Mouse (Mus musculus) forebrain, embryonic 10.5 days (tissue): Measurements from ENCODE around the gene Ryr1. TPM values are rescaled to one million over a fixed set of nuclear protein-coding genes. Genes with fewer than 3 reads are reported as not detected.

Source experiments
- DNase-seq: peaks from one replicate; pipeline ENCODE4 v3.0.0-alpha.2; 2017; ENCODE audit warnings: low spot score; ENCODE audit errors: extremely low spot score
- H3K27ac ChIP-seq: fragments of 300-500 bp; sonication (generic); 2 replicates; pipeline ENCODE4 v1.5.1; 2016; ENCODE audit warnings: mild to moderate bottlenecking
- H3K27me3 ChIP-seq: fragments of 300-500 bp; sonication (generic); 2 replicates; pipeline ENCODE4 v1.6.1; 2016; ENCODE audit warnings: mild to moderate bottlenecking; ENCODE audit not compliant: poor library complexity, severe bottlenecking
- H3K36me3 ChIP-seq: fragments of 300-500 bp; sonication (generic); replicated peaks from 2 replicates; pipeline ENCODE4 v1.6.1; 2016; ENCODE audit warnings: mild to moderate bottlenecking, moderate library complexity
- H3K4me1 ChIP-seq: fragments of 300-500 bp; sonication (generic); 2 replicates; pipeline ENCODE4 v1.6.1; 2016
- H3K4me3 ChIP-seq: fragments of 300-500 bp; sonication (generic); 2 replicates; pipeline ENCODE4 v1.5.1; 2016; ENCODE audit warnings: mild to moderate bottlenecking, moderate library complexity
- H3K9me3 ChIP-seq: fragments of 300-500 bp; sonication (generic); 2 replicates; pipeline ENCODE4 v1.6.1; 2016; ENCODE audit warnings: mild to moderate bottlenecking, moderate library complexity
- WGBS: fragments of 180-500 bp; shearing (Covaris S2); methylation state at CpG from one replicate; pipeline ENCODE4 v1.1.7; 2016; 5-methylcytosine and 5-hydroxymethylcytosine counted together
- polyA plus RNA-seq: library from polyadenylated mRNA; unstranded; fragments of >200 nt; fragmentation: Nextera tagmentation; extraction: Ambion mirVana; gene quantifications from 2 replicates; pipeline ENCODE4 v1.2.1, GENCODE M21; 2016

The Ryr1 gene
- polyA plus RNA-seq, 1 experiment from 2014 or later = 1.0 TPM

GRCm38 (mm10) chr7:29039604-29039984, 85.4 kb downstream of the Ryr1 start:
- Histone ChIP-seq H3K27me3 (no peaks in the 10 kb centered on the region; the same call in 1 of the 2 replicates), H3K27ac (peak overlapping the region; percentile 85), H3K4me3 (peak overlapping the region; percentile 53), H3K9me3 (peaks cover 13% of the 10 kb centered on the region), H3K36me3 (0 out of 2 replicates have a peak, but pooled peaks cover 3% of the 10 kb centered on the region), H3K4me1 (peaks cover 33% of the 10 kb centered on the region)
- peak; percentile 91 for DNase-seq
- 1% methylated on average over 11 of the region's 11 CpGs for WGBS

GRCm38 (mm10) chr7:29037261-29037660, 87.7 kb downstream of the Ryr1 start:
- WGBS = 86% methylated on average over 6 of the region's 6 CpGs
- H3K27ac ChIP-seq = no peak overlapping the region
- 0 out of 2 replicates have a peak, but pooled peaks cover 3% of the 10 kb centered on the region for H3K36me3 ChIP-seq
- no peak for DNase-seq
- H3K4me3 ChIP-seq = no peak overlapping the region
- H3K27me3 ChIP-seq = no peaks in the 10 kb centered on the region
- H3K9me3 ChIP-seq = peaks cover 13% of the 10 kb centered on the region
- H3K4me1 ChIP-seq = peaks cover 13% of the 10 kb centered on the region

- peaks cover 13% of the 10 kb centered on the region; the same call in 1 of the 2 replicates for H3K9me3 ChIP-seq
- H3K4me3 ChIP-seq = no peak overlapping the region
- WGBS = 85% methylated on average over 5 of the region's 5 CpGs
- H3K27ac ChIP-seq = no peak overlapping the region
- H3K27me3 ChIP-seq = no peaks in the 10 kb centered on the region
- H3K4me1 ChIP-seq = no peaks in the 10 kb centered on the region
- H3K36me3 ChIP-seq = no peaks in the 10 kb centered on the region
- DNase-seq = no peak
Observed at GRCm38 (mm10) chr7:29032685-29033084, 92.3 kb downstream of the Ryr1 start.

GRCm38 (mm10) chr7:29031641-29032040, 93.3 kb downstream of the Ryr1 start:
- Histone ChIP-seq H3K9me3 (peaks cover 13% of the 10 kb centered on the region; the same call in 1 of the 2 replicates), H3K27ac (no peak overlapping the region), H3K4me1 (peaks cover 2% of the 10 kb centered on the region; the same call in 1 of the 2 replicates), H3K27me3 (no peaks in the 10 kb centered on the region), H3K4me3 (no peak overlapping the region), H3K36me3 (no peaks in the 10 kb centered on the region)
- no peak for DNase-seq
- 96% methylated on average over 10 of the region's 10 CpGs for WGBS

- no peaks in the 10 kb centered on the region for H3K27me3 ChIP-seq
- 92% methylated on average over 14 of the region's 14 CpGs for WGBS
- no peak for DNase-seq
- peaks cover 4% of the 10 kb centered on the region; the same call in 1 of the 2 replicates for H3K4me1 ChIP-seq
- peaks cover under 1% of the 10 kb centered on the region; the same call in 1 of the 2 replicates for H3K9me3 ChIP-seq
- no peak overlapping the region for H3K4me3 ChIP-seq
- H3K27ac ChIP-seq = no peak overlapping the region
- H3K36me3 ChIP-seq = no peaks in the 10 kb centered on the region
Observed at GRCm38 (mm10) chr7:29029690-29030656, 95.0 kb downstream of the Ryr1 start.

GRCm38 (mm10) chr7:29028761-29029160, 96.2 kb downstream of the Ryr1 start:
- H3K4me1 ChIP-seq = peaks cover 4% of the 10 kb centered on the region; the same call in 1 of the 2 replicates

GRCm38 (mm10) chr7:29026811-29027210, 98.2 kb downstream of the Ryr1 start:
- 0 out of 2 replicates have a peak, but pooled peaks cover 8% of the 10 kb centered on the region for H3K27me3 ChIP-seq

More at GRCm38 (mm10) chr7:29028761-29029160, 96.2 kb downstream of the Ryr1 start:
- Histone ChIP-seq H3K9me3 (no peaks in the 10 kb centered on the region; the same call in 1 of the 2 replicates), H3K4me3 (no peak overlapping the region), H3K27me3 (no peaks in the 10 kb centered on the region), H3K27ac (no peak overlapping the region), H3K36me3 (no peaks in the 10 kb centered on the region)
- DNase-seq = no peak
- WGBS = 92% methylated on average over 6 of the region's 6 CpGs

GRCm38 (mm10) chr7:29026195-29026594, 98.8 kb downstream of the Ryr1 start:
- DNase-seq = no peak
- Histone ChIP-seq H3K9me3 (no peaks in the 10 kb centered on the region), H3K4me1 (peaks cover 4% of the 10 kb centered on the region; the same call in 1 of the 2 replicates), H3K27ac (no peak overlapping the region), H3K27me3 (peaks cover 11% of the 10 kb centered on the region), H3K4me3 (no peak overlapping the region), H3K36me3 (no peaks in the 10 kb centered on the region)
- 88% methylated on average over 5 of the region's 5 CpGs for WGBS

More at GRCm38 (mm10) chr7:29026811-29027210, 98.2 kb downstream of the Ryr1 start:
- Histone ChIP-seq H3K4me3 (no peak overlapping the region), H3K36me3 (no peaks in the 10 kb centered on the region), H3K9me3 (no peaks in the 10 kb centered on the region), H3K4me1 (peaks cover 4% of the 10 kb centered on the region; the same call in 1 of the 2 replicates), H3K27ac (no peak overlapping the region)
- WGBS = 62% methylated on average over 4 of the region's 4 CpGs
- no peak for DNase-seq

- Histone ChIP-seq H3K27me3 (peaks cover 18% of the 10 kb centered on the region), H3K27ac (no peak overlapping the region), H3K36me3 (no peaks in the 10 kb centered on the region), H3K4me1 (peaks cover 4% of the 10 kb centered on the region; the same call in 1 of the 2 replicates), H3K9me3 (no peaks in the 10 kb centered on the region), H3K4me3 (no peak overlapping the region)
- no peak for DNase-seq
- WGBS = 88% methylated on average over 7 of the region's 7 CpGs
Observed at GRCm38 (mm10) chr7:29025566-29025965, 99.4 kb downstream of the Ryr1 start.

GRCm38 (mm10) chr7:29023514-29023913, 101.5 kb downstream of the Ryr1 start:
- Histone ChIP-seq H3K4me3 (no peak overlapping the region), H3K9me3 (no peaks in the 10 kb centered on the region), H3K27ac (no peak overlapping the region), H3K27me3 (peaks cover 38% of the 10 kb centered on the region), H3K4me1 (peaks cover 14% of the 10 kb centered on the region), H3K36me3 (no peaks in the 10 kb centered on the region)
- no peak for DNase-seq
- WGBS = 89% methylated on average over 8 of the region's 8 CpGs

- no peak for DNase-seq
- Histone ChIP-seq H3K4me1 (peaks cover 14% of the 10 kb centered on the region), H3K4me3 (no peak overlapping the region), H3K27me3 (peaks cover 49% of the 10 kb centered on the region), H3K36me3 (no peaks in the 10 kb centered on the region), H3K27ac (no peak overlapping the region), H3K9me3 (no peaks in the 10 kb centered on the region)
- WGBS = 92% methylated on average over 8 of the region's 8 CpGs
Observed at GRCm38 (mm10) chr7:29022479-29022878, 102.5 kb downstream of the Ryr1 start.

- Histone ChIP-seq H3K9me3 (peaks cover 6% of the 10 kb centered on the region), H3K27me3 (peaks cover 63% of the 10 kb centered on the region), H3K36me3 (no peaks in the 10 kb centered on the region), H3K4me1 (peaks cover 10% of the 10 kb centered on the region), H3K4me3 (peak overlapping the region; percentile 54), H3K27ac (0 out of 2 replicates have a peak overlapping the region, but pooled peaks have one; percentile 20)
- no peak for DNase-seq
- 5% methylated on average over 88 of the region's 88 CpGs for WGBS
Observed at GRCm38 (mm10) chr7:29019447-29020220, 105.3 kb downstream of the Ryr1 start.
